Mouse (Mus musculus) midbrain, postnatal 0 days (tissue): ENCODE data around the gene Zfhx3. TPM values are rescaled to one million over a fixed set of nuclear protein-coding genes. Genes with fewer than 3 reads are reported as not detected.

Experiments used
- ATAC-seq: fragments of 200-750 bp; cut with Nextera tagmentation; 2 replicates; pipeline ENCODE4 v1.8.0; 2017; ENCODE audit warnings: moderate number of reproducible peaks, mild to moderate bottlenecking, moderate TSS enrichment, moderate library complexity; ENCODE audit not compliant: low FRiP score
- DNase-seq: peaks from one replicate; pipeline ENCODE4 v3.0.0-alpha.2; 2015; ENCODE audit warnings: low spot score
- H3K27ac ChIP-seq: fragments of 300-500 bp; sonication (generic); 2 replicates; pipeline ENCODE4 v1.5.1; 2014; ENCODE audit warnings: low read depth, mild to moderate bottlenecking, low read length, mixed read lengths
- H3K27me3 ChIP-seq: fragments of 300-500 bp; sonication (generic); 2 replicates; pipeline ENCODE4 v1.6.1; 2014; ENCODE audit warnings: low read length, control low read depth, mixed read lengths; ENCODE audit not compliant: insufficient read depth
- H3K36me3 ChIP-seq: fragments of 300-500 bp; sonication (generic); 2 replicates; pipeline ENCODE4 v1.6.1; 2014; ENCODE audit warnings: low read length, control low read depth, mixed read lengths; ENCODE audit not compliant: insufficient read depth
- H3K4me1 ChIP-seq: fragments of 300-500 bp; sonication (generic); 2 replicates; pipeline ENCODE4 v1.6.1; 2014; ENCODE audit warnings: mild to moderate bottlenecking, control low read depth, antibody characterized with exemption, low read length, mixed read lengths; ENCODE audit not compliant: insufficient read depth
- H3K4me2 ChIP-seq: fragments of 300-500 bp; sonication (generic); 2 replicates; pipeline ENCODE4 v1.6.1; 2014; ENCODE audit warnings: low read depth, mild to moderate bottlenecking, low read length, mixed read lengths; ENCODE audit not compliant: poor library complexity, severe bottlenecking
- H3K4me3 ChIP-seq: fragments of 300-500 bp; sonication (generic); 2 replicates; pipeline ENCODE4 v1.5.1; 2014; ENCODE audit warnings: low read depth, mild to moderate bottlenecking, low read length, moderate library complexity
- H3K9ac ChIP-seq: fragments of 300-500 bp; sonication (generic); replicated peaks from 2 replicates; pipeline ENCODE4 v1.6.1; 2014; ENCODE audit warnings: mild to moderate bottlenecking, low read length, moderate library complexity, mixed read lengths; ENCODE audit not compliant: poor library complexity, severe bottlenecking
- H3K9me3 ChIP-seq: fragments of 300-500 bp; sonication (generic); 2 replicates; pipeline ENCODE4 v1.6.1; 2016; ENCODE audit warnings: low read length, control low read depth
- CTCF ChIP-seq: IDR thresholded peaks from 2 replicates; pipeline ENCODE4 v1.5.1; 2016; ENCODE audit warnings: antibody characterized with exemption, mild to moderate bottlenecking
- WGBS: fragments of 180-500 bp; shearing (Covaris S2); extraction: QIAGEN DNeasy Blood & Tissue Kit; methylation state at CpG from one replicate; pipeline ENCODE4 v1.1.7; 2014; 5-methylcytosine and 5-hydroxymethylcytosine counted together
- polyA plus RNA-seq: library from polyadenylated mRNA; unstranded; fragments of >200 nt; fragmentation: Nextera tagmentation; extraction: Ambion mirVana; gene quantifications from 2 replicates; pipeline ENCODE4 v1.2.1, GENCODE M21; 2015
- total RNA-seq: library from RNA; depleted of rRNA; stranded (reverse); fragments of >200 nt; gene quantifications from 2 replicates; pipeline ENCODE4 v1.2.3, GENCODE M21; 2014

The Zfhx3 gene
- total and polyA plus RNA-seq, 2 experiments from 2014 or later = 33.1 to 44.5 TPM

GRCm38 (mm10) chr8:108215026-108215425 is 272.6 kb downstream of the Zfhx3 start:
- 87% methylated on average over 3 of the region's 3 CpGs for WGBS
- H3K4me2 ChIP-seq = no peak overlapping the region
- no peak for TF ChIP-seq CTCF

GRCm38 (mm10) chr8:108218171-108218840 is 275.9 kb downstream of the Zfhx3 start:
- H3K4me2 ChIP-seq = no peak overlapping the region
- H3K27ac ChIP-seq = no peak overlapping the region
- H3K36me3 ChIP-seq = no peaks in the 10 kb centered on the region
- H3K9me3 ChIP-seq = no peaks in the 10 kb centered on the region
- TF ChIP-seq CTCF = no peak
- no peaks in the 10 kb centered on the region for H3K27me3 ChIP-seq
- DNase-seq (peak; percentile 56), ATAC-seq (no peak)
- 0 out of 2 replicates have a peak overlapping the region, but pooled peaks have one; percentile 8 for H3K9ac ChIP-seq
- H3K4me1 ChIP-seq = peaks cover 11% of the 10 kb centered on the region; the same call in 1 of the 2 replicates
- WGBS = 20% methylated on average over 13 of the region's 13 CpGs
- no peak overlapping the region for H3K4me3 ChIP-seq

More at GRCm38 (mm10) chr8:108215026-108215425, 272.6 kb downstream of the Zfhx3 start:
- H3K36me3 ChIP-seq = no peaks in the 10 kb centered on the region
- peaks cover 11% of the 10 kb centered on the region; the same call in 1 of the 2 replicates for H3K4me1 ChIP-seq
- H3K9me3 ChIP-seq = no peaks in the 10 kb centered on the region
- no peaks in the 10 kb centered on the region for H3K27me3 ChIP-seq
- no peak overlapping the region for H3K27ac ChIP-seq
- no peak overlapping the region for H3K4me3 ChIP-seq
- no peak for DNase-seq
- no peak for ATAC-seq
- no peak overlapping the region for H3K9ac ChIP-seq

GRCm38 (mm10) chr8:108220511-108220910 is 278.1 kb downstream of the Zfhx3 start:
- Histone ChIP-seq H3K4me3 (no peak overlapping the region), H3K9me3 (no peaks in the 10 kb centered on the region), H3K27me3 (no peaks in the 10 kb centered on the region), H3K4me2 (no peak overlapping the region), H3K4me1 (peaks cover 11% of the 10 kb centered on the region; the same call in 1 of the 2 replicates), H3K36me3 (no peaks in the 10 kb centered on the region), H3K9ac (no peak overlapping the region), H3K27ac (no peak overlapping the region)
- no peak for TF ChIP-seq CTCF
- ATAC-seq = no peak
- DNase-seq = no peak
- WGBS = 76% methylated on average over 3 of the region's 3 CpGs

- no peak overlapping the region for H3K4me2 ChIP-seq
- H3K36me3 ChIP-seq = no peaks in the 10 kb centered on the region
- 58% methylated on average over 2 of the region's 2 CpGs for whole genome bisulfite sequencing
- H3K27me3 ChIP-seq = no peaks in the 10 kb centered on the region
- no peak overlapping the region for H3K4me3 ChIP-seq
- H3K9ac ChIP-seq = no peak overlapping the region
- TF ChIP-seq CTCF = no peak
- H3K9me3 ChIP-seq = no peaks in the 10 kb centered on the region
- no peak for ATAC-seq
- H3K4me1 ChIP-seq = peaks cover 11% of the 10 kb centered on the region; the same call in 1 of the 2 replicates
- no peak for DNase-seq
- no peak overlapping the region for H3K27ac ChIP-seq
Observed at GRCm38 (mm10) chr8:108222091-108222490, 279.6 kb downstream of the Zfhx3 start.

- no peak overlapping the region for H3K4me2 ChIP-seq
- no peaks in the 10 kb centered on the region for H3K27me3 ChIP-seq
- H3K27ac ChIP-seq = peak overlapping the region; percentile 55
- DNase-seq (no peak), ATAC-seq (no peak)
- H3K9me3 ChIP-seq = no peaks in the 10 kb centered on the region
- 67% methylated on average over 7 of the region's 7 CpGs for WGBS
- H3K4me1 ChIP-seq = no peaks in the 10 kb centered on the region
- H3K4me3 ChIP-seq = no peak overlapping the region
- TF ChIP-seq CTCF = no peak; the same call in 1 of the 2 replicates
- H3K9ac ChIP-seq = no peak overlapping the region
- no peaks in the 10 kb centered on the region for H3K36me3 ChIP-seq
Observed at GRCm38 (mm10) chr8:108232326-108232725, 289.9 kb downstream of the Zfhx3 start.

- no peak for DNase-seq
- WGBS = 43% methylated on average over 4 of the region's 4 CpGs
- H3K4me2 ChIP-seq = no peak overlapping the region
Observed at GRCm38 (mm10) chr8:108234481-108234880, 292.0 kb downstream of the Zfhx3 start.

More at GRCm38 (mm10) chr8:108234481-108234880, 292.0 kb downstream of the Zfhx3 start:
- TF ChIP-seq CTCF = no peak
- Histone ChIP-seq H3K4me3 (no peak overlapping the region), H3K36me3 (no peaks in the 10 kb centered on the region), H3K9ac (no peak overlapping the region), H3K27ac (no peak overlapping the region), H3K27me3 (no peaks in the 10 kb centered on the region), H3K4me1 (no peaks in the 10 kb centered on the region), H3K9me3 (no peaks in the 10 kb centered on the region)
- ATAC-seq = no peak
